In genomic region chr1:180329706-180330105, GRCm38 (mm10) we compare ENCODE assay signal across 8 mouse cellular contexts. TPM values are rescaled to one million over a fixed set of nuclear protein-coding genes. Genes with fewer than 3 reads are reported as not detected.
DNase-seq lines count a peak whose midpoint lies in the region; ATAC-seq and TF ChIP-seq lines count a peak whose summit lies in the region.

No protein-coding gene starts in this region.

- ATAC-seq in heart, embryonic 12.5 days (ENCODE audit: insufficient number of reproducible peaks, low FRiP score) = no peak
- no peak for ATAC-seq in heart, postnatal 0 days (ENCODE audit: insufficient read depth, low read depth)
- 0 out of 2 replicates have a peak, but pooled peaks have one; percentile 10 for ATAC-seq in megakaryocyte progenitor cell, adult 5-6 weeks (replicated peaks; ENCODE audit: poor library complexity)

- 6% methylated on average over 6 of the region's 6 CpGs for WGBS in heart, embryonic 12.5 days
- WGBS in heart, postnatal 0 days = 18% methylated on average over 6 of the region's 6 CpGs

- H3K9ac ChIP-seq in heart, embryonic 12.5 days = peak overlapping the region; percentile 44; the same call in 1 of the 2 replicates
- peak overlapping the region; percentile 73 for H3K9ac ChIP-seq in CH12.LX (ENCODE audit: insufficient read depth, low read depth)
- H3K9ac ChIP-seq in heart, postnatal 0 days (replicated peaks; ENCODE audit: low read depth, low read length) = peak overlapping the region; percentile 37; the same call in 1 of the 2 replicates

- peak overlapping the region; percentile 47 for H3K4me2 ChIP-seq in heart, embryonic 12.5 days
- H3K4me2 ChIP-seq in CH12.LX (ENCODE audit: insufficient read depth, low read depth, poor library complexity, severe bottlenecking) = peak overlapping the region; percentile 98
- H3K4me2 ChIP-seq in heart, postnatal 0 days (ENCODE audit: low read depth, low read length) = peak overlapping the region; percentile 89

- peaks cover 14% of the 10 kb centered on the region for H3K27me3 ChIP-seq in heart, embryonic 12.5 days (replicated peaks)
- H3K27me3 ChIP-seq in CH12.LX (replicated peaks) = no peaks in the 10 kb centered on the region
- 0 out of 2 replicates have a peak, but pooled peaks cover 10% of the 10 kb centered on the region for H3K27me3 ChIP-seq in heart, postnatal 0 days (ENCODE audit: control insufficient read depth, insufficient read depth, low read length)

- in situ Hi-C loops in CH12.LX (cut with MboI; ENCODE audit: low pct_ligation_motif_present, low pct_unique_long_range_greater_than_20kb, low sequenced_read_pairs) = loop anchor here (10.0 kb wide), 1 partner anchor 75 kb away; no protein-coding TSS in a partner anchor

- H3K79me2 ChIP-seq in CH12.LX (replicated peaks; ENCODE audit: control insufficient read depth, extremely low read depth, insufficient read depth, poor library complexity, severe bottlenecking) = peaks cover 4% of the 10 kb centered on the region

- no peaks in the 10 kb centered on the region for H3K9me3 ChIP-seq in heart, embryonic 12.5 days (replicated peaks)
- H3K9me3 ChIP-seq in CH12.LX (replicated peaks; ENCODE audit: low read length) = peaks cover 4% of the 10 kb centered on the region
- no peaks in the 10 kb centered on the region for H3K9me3 ChIP-seq in heart, postnatal 0 days (replicated peaks; ENCODE audit: control insufficient read depth, low read length)

- no peak for TF ChIP-seq EP300 in CH12.LX (IDR thresholded peaks at IDR 0.05; ENCODE audit: low read length)
- TF ChIP-seq EP300 in heart, postnatal 0 days (IDR thresholded peaks at IDR 0.05; ENCODE audit: low read depth) = no peak

- TF ChIP-seq RAD21 in CH12.LX (IDR thresholded peaks at IDR 0.05; ENCODE audit: low read depth, low read length) = no peak

- H3K27ac ChIP-seq in heart, embryonic 12.5 days (ENCODE audit: poor library complexity, severe bottlenecking) = peak overlapping the region; percentile 65
- peak overlapping the region; percentile 17; the same call in 1 of the 2 replicates for H3K27ac ChIP-seq in CH12.LX (ENCODE audit: insufficient read depth, low read depth)
- peak overlapping the region; percentile 77 for H3K27ac ChIP-seq in heart, postnatal 0 days (ENCODE audit: low read depth)

- no peak for TF ChIP-seq POLR2A in CH12.LX (IDR thresholded peaks at IDR 0.05; ENCODE audit: low read depth, low read length)

- TF ChIP-seq CTCF in CH12.LX (conservative IDR thresholded peaks at IDR 0.05 in 1 of 2, IDR thresholded peaks at IDR 0.05 in 1 of 2; ENCODE audit: low read depth in 2 of 2, low read length in 2 of 2) = no peak
- TF ChIP-seq CTCF in heart, postnatal 0 days (IDR thresholded peaks at IDR 0.05; ENCODE audit: low read depth) = no peak

- dilution Hi-C loops in CH12.LX (cut with MboI; ENCODE audit: extremely low pct_ligation_motif_present, extremely low pct_unique_long_range_greater_than_20kb, low sequenced_read_pairs) = no loop called here

- H3K36me3 ChIP-seq in heart, embryonic 12.5 days = peaks cover 5% of the 10 kb centered on the region
- peaks cover 20 to 30% of the 10 kb centered on the region in 2 experiments for H3K36me3 ChIP-seq in CH12.LX (replicated peaks in 1 of 2; ENCODE audit: control insufficient read depth in 1 of 2, insufficient read depth in 1 of 2, low read length in 1 of 2)
- H3K36me3 ChIP-seq in heart, postnatal 0 days (replicated peaks; ENCODE audit: control insufficient read depth, insufficient read depth, low read length) = peaks cover 19% of the 10 kb centered on the region

- peaks cover 44% of the 10 kb centered on the region for H3K4me1 ChIP-seq in heart, embryonic 12.5 days (replicated peaks)
- peaks cover 20 to 49% of the 10 kb centered on the region in 2 experiments for H3K4me1 ChIP-seq in CH12.LX (ENCODE audit: control insufficient read depth in 1 of 2, insufficient read depth in 2 of 2)
- peaks cover 33% of the 10 kb centered on the region for H3K4me1 ChIP-seq in heart, postnatal 0 days (ENCODE audit: control insufficient read depth, insufficient read depth)

- H3K4me3 ChIP-seq in heart, embryonic 12.5 days = peak overlapping the region; percentile 14
- peak overlapping the region; percentile 18 to 50 (median 43) for H3K4me3 ChIP-seq in CH12.LX (replicated peaks in 1 of 3; ENCODE audit: low read depth in 2 of 3, low read length in 2 of 3, poor library complexity in 1 of 3)
- H3K4me3 ChIP-seq in heart, postnatal 0 days (ENCODE audit: low read depth, low read length) = peak overlapping the region; percentile 74

- no peak for DNase-seq in heart, adult 11 months
- DNase-seq in CH12.LX (ENCODE audit: extremely low read depth) = no peak
- DNase-seq in heart, postnatal 0 days (ENCODE audit: low spot score) = no peak
- no peak for DNase-seq in urinary bladder, postnatal 14 days (ENCODE audit: low spot score)
- DNase-seq in gastrocnemius, adult 18-20 months (ENCODE audit: low spot score) = no peak
- no peak for DNase-seq in urinary bladder, postnatal 25 days (ENCODE audit: low spot score)

TF ChIP-seq in CH12.LX, 34 proteins besides CTCF, POLR2A, EP300 and RAD21:
- TF ChIP-seq MEF2A (IDR thresholded peaks at IDR 0.05; ENCODE audit: borderline replicate concordance, low read depth, low read length) (peak; percentile 30; the same call in 1 of the 2 replicates), ZC3H11A (IDR thresholded peaks at IDR 0.05; ENCODE audit: low read depth, low read length) (no peak)

RNA-seq across cellular contexts. Expression of gene Itpkb, which starts 0.6 kb away (rescaled TPM):
- polyA plus RNA-seq in heart, embryonic 12.5 days (2016; fragmentation: Nextera tagmentation; extraction: Ambion mirVana) = 7.2 and 9.1 TPM in 2 replicates
- total RNA-seq in CH12.LX (2012; rRNA removed) (8.4 and 10.6 TPM in 2 replicates), CH12.LX (2014; rRNA removed) (3.9 and 4.2 TPM in 2 replicates)
- polyA plus RNA-seq in CH12.LX (2012; ENCODE audit: insufficient read length, low read depth) = 13.5 and 14.4 TPM in 2 replicates
- total RNA-seq in heart, postnatal 0 days (2014; rRNA removed; ENCODE audit: low replicate concordance) = 21.7 and 24.9 TPM in 2 replicates
- polyA plus RNA-seq in heart, postnatal 0 days (2015; fragmentation: Nextera tagmentation; extraction: Ambion mirVana) = 5.1 and 5.4 TPM in 2 replicates
- total RNA-seq in megakaryocyte progenitor cell, adult 5-6 weeks (2015) = 10.8 and 12.3 TPM in 2 replicates
- total RNA-seq in megakaryocyte progenitor cell, adult 5-6 weeks (2017) = 9.6 and 11.7 TPM in 2 replicates
- total RNA-seq in gastrocnemius, adult 18-20 months (2021) = 10 to 100 TPM; 11.3 to 21.8 TPM

Comparison
In these comparisons a context has a peak if more than half of its experiments do, and no peak if none do; other contexts are left out.
1. H3K27ac ChIP-seq: peak in every context shown above with its lines; median percentile 77 in heart, postnatal 0 days; 65 in heart, embryonic 12.5 days; 17 in CH12.LX.
2. H3K4me2 ChIP-seq: peak in every context shown above with its lines; median percentile 98 in CH12.LX; 89 in heart, postnatal 0 days; 47 in heart, embryonic 12.5 days.
3. H3K4me3 ChIP-seq: peak in every context shown above with its lines; median percentile 74 in heart, postnatal 0 days; 43 in CH12.LX; 14 in heart, embryonic 12.5 days.